Mouse (Mus musculus): Measurements from ENCODE around the gene Hsd11b1. TPM values are rescaled to one million over a fixed set of nuclear protein-coding genes. Genes with fewer than 3 reads are reported as not detected.

The Hsd11b1 gene
- total and polyA plus RNA-seq, 3 experiments, result 10.5 to 20.9 (median 15.1) TPM

- H3K79me2 ChIP-seq (replicated peaks; ENCODE audit: control insufficient read depth, insufficient read depth, low read length), result no peaks in the 10 kb centered on the region
- WGBS, result 85% methylated on average over 5 of the region's 5 CpGs
- TF ChIP-seq POLR2A (IDR thresholded peaks at IDR 0.05; ENCODE audit: insufficient read depth, low read depth, low read length) (no peak), EP300 (IDR thresholded peaks at IDR 0.05; ENCODE audit: insufficient read depth, low read depth, low read length) (no peak), CTCF (IDR thresholded peaks at IDR 0.05) (no peak)
- no peak overlapping the region for H3K4me3 ChIP-seq
- no peak overlapping the region for H3K9ac ChIP-seq (ENCODE audit: low read depth, low read length)
- no peaks in the 10 kb centered on the region for H3K4me1 ChIP-seq (ENCODE audit: control insufficient read depth, insufficient read depth, low read length)
- DNase-seq, result no peak
- intact Hi-C loops (cut with DNase I), result no loop called here
- H3K36me3 ChIP-seq (ENCODE audit: control insufficient read depth, insufficient read depth, low read length), result no peaks in the 10 kb centered on the region
- H3K27ac ChIP-seq, result no peak overlapping the region
- no peaks in the 10 kb centered on the region for H3K27me3 ChIP-seq (ENCODE audit: control insufficient read depth, insufficient read depth, low read length)
Observed at GRCm38 (mm10) chr1:193295920-193296319, 32.0 kb upstream of the Hsd11b1 start.

- no peaks in the 10 kb centered on the region for H3K36me3 ChIP-seq (ENCODE audit: control insufficient read depth, insufficient read depth, low read length)
- no peak for DNase-seq
- 61% methylated on average over 3 of the region's 3 CpGs for WGBS
- intact Hi-C loops (cut with DNase I), result no loop called here
- no peaks in the 10 kb centered on the region for H3K27me3 ChIP-seq (ENCODE audit: control insufficient read depth, insufficient read depth, low read length)
- no peak overlapping the region for H3K4me3 ChIP-seq
- H3K79me2 ChIP-seq (replicated peaks; ENCODE audit: control insufficient read depth, insufficient read depth, low read length), result no peaks in the 10 kb centered on the region
- no peaks in the 10 kb centered on the region for H3K4me1 ChIP-seq (ENCODE audit: control insufficient read depth, insufficient read depth, low read length)
- H3K9ac ChIP-seq (ENCODE audit: low read depth, low read length), result no peak overlapping the region
- no peak for TF ChIP-seq CTCF (IDR thresholded peaks at IDR 0.05)
- no peak for TF ChIP-seq EP300 (IDR thresholded peaks at IDR 0.05; ENCODE audit: insufficient read depth, low read depth, low read length)
- no peak for TF ChIP-seq POLR2A (IDR thresholded peaks at IDR 0.05; ENCODE audit: insufficient read depth, low read depth, low read length)
- H3K27ac ChIP-seq, result no peak overlapping the region
Observed at GRCm38 (mm10) chr1:193293926-193294325, 30.1 kb upstream of the Hsd11b1 start.

- TF ChIP-seq EP300 (IDR thresholded peaks at IDR 0.05; ENCODE audit: insufficient read depth, low read depth, low read length), result no peak
- no peak for TF ChIP-seq POLR2A (IDR thresholded peaks at IDR 0.05; ENCODE audit: insufficient read depth, low read depth, low read length)
- no peak for TF ChIP-seq CTCF (IDR thresholded peaks at IDR 0.05)
- Histone ChIP-seq H3K79me2 (replicated peaks; ENCODE audit: control insufficient read depth, insufficient read depth, low read length) (no peaks in the 10 kb centered on the region), H3K27me3 (ENCODE audit: control insufficient read depth, insufficient read depth, low read length) (no peaks in the 10 kb centered on the region), H3K4me1 (ENCODE audit: control insufficient read depth, insufficient read depth, low read length) (no peaks in the 10 kb centered on the region), H3K36me3 (ENCODE audit: control insufficient read depth, insufficient read depth, low read length) (no peaks in the 10 kb centered on the region), H3K9ac (ENCODE audit: low read depth, low read length) (no peak overlapping the region), H3K4me3 (no peak overlapping the region), H3K27ac (no peak overlapping the region)
- DNase-seq, result no peak
- intact Hi-C loops (cut with DNase I), result no loop called here
- WGBS, result 51% methylated on average over 2 of the region's 2 CpGs
Observed at GRCm38 (mm10) chr1:193293039-193293438, 29.2 kb upstream of the Hsd11b1 start.

GRCm38 (mm10) chr1:193290686-193291085 lies 26.8 kb upstream of the Hsd11b1 start:
- Histone ChIP-seq H3K4me1 (ENCODE audit: control insufficient read depth, insufficient read depth, low read length) (no peaks in the 10 kb centered on the region), H3K79me2 (replicated peaks; ENCODE audit: control insufficient read depth, insufficient read depth, low read length) (no peaks in the 10 kb centered on the region), H3K36me3 (ENCODE audit: control insufficient read depth, insufficient read depth, low read length) (no peaks in the 10 kb centered on the region), H3K9ac (ENCODE audit: low read depth, low read length) (no peak overlapping the region), H3K4me3 (no peak overlapping the region), H3K27ac (no peak overlapping the region), H3K27me3 (ENCODE audit: control insufficient read depth, insufficient read depth, low read length) (no peaks in the 10 kb centered on the region)
- intact Hi-C loops (cut with DNase I), result no loop called here
- DNase-seq, result no peak
- TF ChIP-seq POLR2A (IDR thresholded peaks at IDR 0.05; ENCODE audit: insufficient read depth, low read depth, low read length) (no peak), EP300 (IDR thresholded peaks at IDR 0.05; ENCODE audit: insufficient read depth, low read depth, low read length) (no peak), CTCF (IDR thresholded peaks at IDR 0.05) (no peak)

- no peak overlapping the region for H3K4me3 ChIP-seq
- no peaks in the 10 kb centered on the region for H3K36me3 ChIP-seq (ENCODE audit: control insufficient read depth, insufficient read depth, low read length)
- no peaks in the 10 kb centered on the region for H3K79me2 ChIP-seq (replicated peaks; ENCODE audit: control insufficient read depth, insufficient read depth, low read length)
- H3K4me1 ChIP-seq (ENCODE audit: control insufficient read depth, insufficient read depth, low read length), result no peaks in the 10 kb centered on the region
- H3K9ac ChIP-seq (ENCODE audit: low read depth, low read length), result no peak overlapping the region
- H3K27ac ChIP-seq, result no peak overlapping the region
- 71% methylated on average over 5 of the region's 5 CpGs for WGBS
- intact Hi-C loops (cut with DNase I), result no loop called here
- no peak for DNase-seq
- no peak for TF ChIP-seq CTCF (IDR thresholded peaks at IDR 0.05)
- TF ChIP-seq POLR2A (IDR thresholded peaks at IDR 0.05; ENCODE audit: insufficient read depth, low read depth, low read length), result no peak
- no peak for TF ChIP-seq EP300 (IDR thresholded peaks at IDR 0.05; ENCODE audit: insufficient read depth, low read depth, low read length)
- no peaks in the 10 kb centered on the region for H3K27me3 ChIP-seq (ENCODE audit: control insufficient read depth, insufficient read depth, low read length)
Observed at GRCm38 (mm10) chr1:193289914-193290313, 26.0 kb upstream of the Hsd11b1 start.

- no peak overlapping the region for H3K27ac ChIP-seq
- intact Hi-C loops (cut with DNase I), result no loop called here
Observed at GRCm38 (mm10) chr1:193289076-193289475, 25.2 kb upstream of the Hsd11b1 start.

More at GRCm38 (mm10) chr1:193289076-193289475, 25.2 kb upstream of the Hsd11b1 start:
- H3K9ac ChIP-seq (ENCODE audit: low read depth, low read length), result no peak overlapping the region
- no peaks in the 10 kb centered on the region for H3K79me2 ChIP-seq (replicated peaks; ENCODE audit: control insufficient read depth, insufficient read depth, low read length)
- no peaks in the 10 kb centered on the region for H3K4me1 ChIP-seq (ENCODE audit: control insufficient read depth, insufficient read depth, low read length)
- H3K27me3 ChIP-seq (ENCODE audit: control insufficient read depth, insufficient read depth, low read length), result no peaks in the 10 kb centered on the region
- no peak for TF ChIP-seq EP300 (IDR thresholded peaks at IDR 0.05; ENCODE audit: insufficient read depth, low read depth, low read length)
- TF ChIP-seq CTCF (IDR thresholded peaks at IDR 0.05), result no peak
- no peak for TF ChIP-seq POLR2A (IDR thresholded peaks at IDR 0.05; ENCODE audit: insufficient read depth, low read depth, low read length)
- H3K36me3 ChIP-seq (ENCODE audit: control insufficient read depth, insufficient read depth, low read length), result no peaks in the 10 kb centered on the region
- H3K4me3 ChIP-seq, result no peak overlapping the region
- no peak for DNase-seq
- 92% methylated on average over 3 of the region's 3 CpGs for WGBS

All from heart, adult 2 months (tissue).